Mouse (Mus musculus) v-Abl transformed pro-B cells (cell line): ENCODE measurements at regions not wholly inside any gene's neighbourhood (a gene's known extent, or its start where the extent isn't known, plus 50 kb on each side); places are given as distances from the start of the nearest gene placed in this dataset.

Experiments used
- in situ Hi-C, 2 experiments: fragments of 400-800 bp; cut with MboI; formaldehyde crosslinking; loops; one replicate each; pipeline ENCODE4 v1.15.1; 2025; ENCODE audit not compliant: unreplicated experiment in 2 of 2

DNA sequence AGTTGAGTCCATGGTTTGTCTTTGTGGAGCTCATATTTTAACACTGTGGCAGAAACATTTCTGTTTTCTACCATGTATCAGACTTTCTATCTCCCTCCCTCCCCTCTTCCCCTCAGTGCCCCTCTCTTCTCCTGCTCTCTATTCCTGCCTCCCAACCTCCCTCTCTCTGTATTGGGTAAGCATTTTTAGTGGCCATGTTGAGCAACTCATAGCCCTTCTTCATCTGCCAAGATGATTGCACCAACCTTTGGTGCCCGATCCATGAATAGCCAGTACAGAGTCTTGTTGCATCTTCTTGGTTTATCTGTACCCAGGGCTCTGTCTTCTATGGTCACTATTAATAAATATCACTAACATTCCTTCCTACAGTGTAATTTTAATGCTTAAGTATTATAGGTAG is 2630.6 kb upstream of the Gm7489 start:
- in situ Hi-C loops: no loop called here

DNA sequence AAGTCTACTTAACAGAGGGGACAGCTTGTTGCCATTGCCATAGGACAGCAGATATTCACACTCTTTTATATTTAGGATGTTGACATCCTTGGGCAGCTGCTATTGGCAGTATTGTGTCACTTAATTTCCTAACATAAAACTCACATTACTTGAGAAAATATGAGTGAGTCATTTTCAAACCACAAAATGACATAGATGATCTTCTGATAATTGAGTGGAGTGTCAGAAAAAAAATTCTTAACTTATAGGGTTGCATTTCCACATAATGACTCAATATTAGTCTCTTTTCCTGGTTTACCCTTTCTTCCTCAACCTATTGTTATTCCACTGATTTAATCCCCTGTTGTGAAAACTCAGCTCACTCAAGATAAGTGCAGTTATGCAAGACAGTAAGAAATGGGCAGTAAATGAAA is 2629.5 kb upstream of the Gm7489 start:
- in situ Hi-C loops: no loop called here

- in situ Hi-C loops: no loop called here
Measured at GRCm38 (mm10) chr15:51256681-51257080, 2628.0 kb upstream of the Gm7489 start.

DNA sequence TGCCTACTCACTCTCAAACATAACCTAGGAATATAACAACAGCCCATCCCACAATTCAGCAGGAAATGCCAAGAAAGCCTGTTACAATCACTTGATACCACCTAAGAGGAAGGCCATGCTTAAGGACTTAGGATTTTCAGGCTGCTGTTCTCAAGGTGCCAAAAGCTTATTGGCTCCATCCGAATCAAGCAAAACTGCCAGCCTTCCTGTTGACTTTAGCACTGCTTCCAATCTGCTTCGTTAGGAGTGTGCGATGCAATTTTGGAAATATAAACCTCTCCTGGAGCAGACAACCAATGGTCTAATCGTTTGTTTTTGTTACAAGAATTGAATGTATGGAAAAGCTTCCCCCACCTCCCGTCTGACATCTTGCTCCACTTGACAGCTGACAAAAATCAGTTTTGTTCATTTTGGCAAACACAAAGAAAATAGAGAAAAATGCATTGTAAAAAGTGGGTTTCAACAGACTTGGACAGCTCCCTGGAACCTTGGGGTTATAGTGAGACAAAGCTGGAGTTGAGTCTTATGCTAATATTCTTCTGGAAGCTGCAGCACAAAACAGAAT is 2620.0 kb upstream of the Gm7489 start:
- in situ Hi-C loops: no loop called here

DNA sequence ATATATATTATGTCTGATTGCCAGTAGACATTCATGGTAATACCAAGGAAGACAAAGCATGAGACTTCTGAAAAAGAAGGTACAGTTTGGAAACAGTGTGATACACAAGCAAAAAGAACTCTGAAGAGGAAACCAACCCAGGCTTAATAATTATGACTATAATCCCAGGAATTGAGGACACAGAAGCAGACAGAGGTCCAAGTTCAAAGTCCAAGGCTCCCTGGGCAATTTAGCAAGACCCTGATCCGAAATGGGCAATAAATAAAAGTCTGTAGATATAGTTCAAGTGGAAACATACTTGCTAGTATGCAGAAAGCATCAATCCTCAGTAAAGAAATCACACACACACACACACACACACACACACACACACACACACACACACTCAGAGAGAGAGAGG is 2618.7 kb upstream of the Gm7489 start:
- in situ Hi-C loops: no loop called here

- in situ Hi-C loops: no loop called here
Measured at GRCm38 (mm10) chr15:51271632-51272312, 2612.9 kb upstream of the Gm7489 start.

DNA sequence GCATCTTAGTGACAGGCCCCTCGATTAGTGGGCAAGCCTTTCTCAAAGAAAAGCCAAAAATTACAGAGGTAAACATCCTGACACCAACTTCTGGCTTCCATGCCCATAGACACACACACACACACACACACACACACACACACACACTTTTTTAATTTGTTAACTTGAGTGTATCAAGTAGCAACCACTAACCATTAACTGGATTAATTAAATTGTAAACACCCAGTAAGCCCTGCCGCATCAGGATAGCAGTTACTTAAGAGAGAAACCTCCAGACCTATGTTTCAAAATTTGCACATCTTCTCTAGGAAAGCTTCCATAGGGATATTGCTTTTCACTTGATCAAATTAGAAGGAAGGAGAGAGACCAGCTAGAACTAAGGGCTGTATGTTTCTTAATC is 2599.4 kb upstream of the Gm7489 start:
- in situ Hi-C loops: no loop called here

DNA sequence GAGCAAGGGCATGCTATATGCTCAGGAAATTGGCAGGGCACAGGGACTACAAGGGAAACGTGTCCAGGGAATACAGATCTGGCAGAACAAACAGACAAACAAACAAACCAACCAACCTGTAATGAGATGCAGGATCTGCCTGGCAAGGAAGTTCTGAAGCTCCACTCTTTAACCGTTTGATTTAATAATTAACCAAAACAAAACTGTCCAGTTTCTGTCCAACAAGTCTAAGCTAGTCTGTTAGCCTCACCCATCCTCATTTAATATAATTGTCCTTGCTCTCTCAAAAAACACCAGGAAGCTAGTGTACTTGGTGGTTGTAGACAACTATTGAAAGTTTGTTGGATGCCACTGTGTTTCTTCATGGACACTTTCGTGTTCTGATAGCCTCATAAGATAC is 2598.4 kb upstream of the Gm7489 start:
- in situ Hi-C loops: no loop called here

DNA sequence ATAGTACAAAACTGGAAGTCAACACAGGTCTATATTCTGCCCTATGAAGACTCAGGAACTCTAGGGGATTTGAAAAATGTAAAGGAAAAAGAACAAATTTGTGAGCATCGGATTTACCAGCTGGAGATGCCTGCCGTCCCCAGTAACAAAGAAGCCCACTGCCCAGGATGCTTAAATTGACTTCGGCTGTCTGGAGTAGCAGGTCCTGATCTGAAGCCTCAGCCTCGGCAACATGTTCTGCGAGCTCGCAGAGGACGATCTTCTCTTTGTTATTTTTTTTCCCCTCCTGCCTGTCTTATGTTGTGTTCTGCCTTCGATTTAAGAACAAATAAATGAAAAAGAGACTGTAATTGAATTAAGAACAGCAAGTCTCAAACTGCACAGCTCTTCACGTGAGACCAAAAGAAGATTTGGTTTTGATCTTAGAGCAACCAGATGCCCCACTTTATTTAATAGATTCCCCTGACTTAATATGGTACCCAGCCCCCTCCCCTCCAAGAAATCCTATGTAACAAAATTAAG is 2595.7 kb upstream of the Gm7489 start:
- in situ Hi-C loops: no loop called here

DNA sequence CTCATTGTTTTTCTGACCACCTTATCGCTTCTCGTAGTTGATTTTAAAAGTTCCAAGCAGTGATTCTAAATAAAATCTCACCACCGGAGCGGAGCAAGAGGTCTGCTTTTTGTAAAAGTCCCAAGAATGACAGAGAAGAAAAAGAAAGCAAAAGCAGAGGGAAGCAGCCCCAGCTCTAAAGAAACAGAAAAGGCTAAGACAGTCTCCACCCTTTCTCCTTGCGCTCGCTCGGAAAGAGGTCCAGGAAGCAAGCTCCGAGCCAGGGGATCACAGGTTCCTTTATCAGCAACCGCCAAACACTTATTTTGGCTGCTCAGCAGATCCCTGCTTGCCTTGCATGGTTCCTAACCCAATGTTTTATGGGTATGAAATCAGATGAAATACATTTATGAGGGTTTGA is 2594.8 kb upstream of the Gm7489 start:
- in situ Hi-C loops: no loop called here

- in situ Hi-C loops: no loop called here
Measured at GRCm38 (mm10) chr15:51291183-51291582, 2593.5 kb upstream of the Gm7489 start.

- in situ Hi-C loops: no loop called here
Measured at GRCm38 (mm10) chr15:51296841-51297240, 2587.9 kb upstream of the Gm7489 start.

GRCm38 (mm10) chr15:51318072-51318471 is 2566.6 kb upstream of the Gm7489 start:
- in situ Hi-C loops: no loop called here

GRCm38 (mm10) chr15:51318760-51319159 is 2565.9 kb upstream of the Gm7489 start:
- in situ Hi-C loops: no loop called here

DNA sequence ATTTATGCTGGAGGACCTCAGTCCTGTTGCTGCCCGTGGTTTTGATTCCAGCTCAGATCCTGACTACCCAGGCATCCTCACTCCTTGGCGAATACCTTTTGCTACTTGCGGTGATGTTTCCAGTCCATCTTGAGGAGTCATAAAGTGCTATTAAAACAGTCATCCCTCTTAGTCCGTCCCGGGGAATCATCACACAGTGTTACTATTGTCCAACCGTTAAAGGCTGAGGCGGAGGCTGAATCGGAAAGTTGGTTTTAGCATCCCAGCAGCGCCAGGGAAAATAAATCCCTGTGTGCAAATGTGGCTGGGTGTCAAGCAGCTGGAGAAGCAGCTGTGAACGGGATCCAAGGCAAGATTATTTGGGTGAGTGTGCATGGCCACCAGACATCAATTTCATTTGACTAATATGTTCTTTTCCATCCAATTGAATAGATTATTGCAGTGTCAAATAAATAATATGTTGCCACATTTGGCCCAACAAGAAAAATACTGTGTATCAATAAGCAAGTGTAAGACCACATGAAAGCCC is 2564.3 kb upstream of the Gm7489 start:
- in situ Hi-C loops: no loop called here

- in situ Hi-C loops: no loop called here
Measured at GRCm38 (mm10) chr15:51323284-51323683, 2561.4 kb upstream of the Gm7489 start.

DNA sequence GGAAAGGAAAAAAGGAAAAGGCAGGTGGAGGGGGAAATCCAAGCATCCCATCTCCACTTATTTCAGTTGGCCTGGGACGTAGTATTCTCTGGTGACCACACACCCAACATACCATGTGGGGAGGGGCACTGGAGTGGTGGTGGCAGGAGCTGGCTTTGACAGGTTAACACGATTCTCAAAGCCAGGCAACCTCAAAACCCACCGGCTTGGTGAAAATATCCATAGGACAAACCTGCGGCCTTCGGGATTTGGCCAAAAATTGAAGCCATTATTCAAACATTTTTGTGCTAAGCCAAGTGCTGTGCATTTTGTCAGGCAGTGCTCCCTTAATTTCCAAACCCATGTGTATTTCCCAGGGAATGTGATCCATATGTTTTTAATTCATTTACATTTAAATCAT is 2560.5 kb upstream of the Gm7489 start:
- in situ Hi-C loops: no loop called here

DNA sequence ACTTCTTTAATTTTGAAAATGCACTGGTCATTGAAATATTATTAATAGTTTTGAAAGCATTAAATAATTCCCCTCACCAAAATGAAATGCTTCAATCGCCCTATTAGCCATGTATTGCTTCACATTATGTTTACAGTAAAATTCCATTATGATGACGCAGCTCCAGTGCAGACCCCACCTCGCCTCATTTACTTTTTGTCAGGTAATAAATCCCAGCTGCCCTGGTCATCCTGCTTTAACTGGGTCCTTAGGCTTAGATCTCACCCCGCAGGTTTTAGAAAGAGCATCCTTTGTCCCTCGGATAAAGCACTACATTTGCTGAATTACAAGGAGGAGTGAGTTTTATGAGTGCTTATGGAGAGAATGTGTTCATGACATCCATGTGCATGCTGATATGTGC is 2557.0 kb upstream of the Gm7489 start:
- in situ Hi-C loops: no loop called here

- in situ Hi-C loops: no loop called here
Measured at GRCm38 (mm10) chr15:51336441-51336840, 2548.3 kb upstream of the Gm7489 start.

DNA sequence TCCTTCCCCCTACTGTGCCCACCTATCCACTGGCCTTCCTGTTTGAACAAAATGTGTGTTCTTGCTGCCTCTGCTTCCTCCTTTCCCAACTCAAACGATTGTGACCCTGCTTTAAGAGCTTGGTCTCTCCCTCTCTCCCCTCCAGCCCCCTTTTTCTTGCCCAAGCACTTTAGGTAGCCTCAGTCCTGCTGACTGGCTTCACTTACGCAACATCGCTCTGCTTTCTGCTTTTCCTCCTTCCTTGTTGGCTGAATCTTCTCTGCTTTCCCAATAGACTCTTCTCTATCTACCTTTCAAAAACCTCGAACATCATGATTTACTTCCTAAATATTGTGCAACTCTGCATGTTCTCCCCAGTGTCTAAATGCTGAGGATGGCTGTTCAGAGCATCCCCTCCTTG is 2538.4 kb upstream of the Gm7489 start:
- in situ Hi-C loops: no loop called here

GRCm38 (mm10) chr15:51363391-51363790 is 2521.3 kb upstream of the Gm7489 start:
- in situ Hi-C loops: no loop called here

GRCm38 (mm10) chr15:51371162-51371561 is 2513.5 kb upstream of the Gm7489 start:
- in situ Hi-C loops: no loop called here
